Mouse (Mus musculus) T-cell, adult 66 days (primary cell): Measurements from ENCODE around the gene Gm9913. TPM values are rescaled to one million over a fixed set of nuclear protein-coding genes. Genes with fewer than 3 reads are reported as not detected.

Experiments used
- total RNA-seq, 2 experiments: library from RNA; stranded (reverse); gene quantifications; 3 replicates in 1 of 2; 4 replicates in 1 of 2; pipeline ENCODE4 v1.2.4; 2023

Gm9913 gene
- not detected for total RNA-seq

GRCm38 (mm10) chr2:125505006-125505745 lies at the start of gene Gm9913:
TSS of gene Gm9913 (plus strand) at chr2:125505089.

DNA sequence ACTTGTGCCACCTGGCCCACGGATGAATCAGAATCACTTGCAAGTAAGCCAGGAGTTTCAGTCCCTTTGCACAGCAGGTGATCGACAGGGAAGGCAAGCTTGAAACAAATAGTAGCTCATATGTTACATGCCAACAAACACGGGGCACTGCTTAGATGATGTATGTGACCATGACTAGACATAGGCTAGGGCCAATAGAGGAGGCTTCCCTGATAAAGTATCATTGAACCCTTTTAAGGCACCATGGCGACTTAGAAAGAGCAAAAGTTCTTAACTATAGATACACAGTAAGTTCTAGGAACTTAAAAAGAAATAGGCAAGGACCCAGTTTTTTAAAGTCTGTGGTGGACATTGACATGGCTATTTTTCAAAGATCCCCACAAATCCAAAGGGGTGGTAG lies 3.0 kb downstream of the Gm9913 start, which contains the start of gene Fbn1:
Gene Fbn1, minus strand, starts transcription at position 101 of the 400 bp plus-strand sequence.

Other genes starting within 250 kb of the Gm9913 start
- under 1 TPM in 1 of 2 experiments, not detected in 1; 0.06 TPM for gene Fbn1, start 2.9 kb downstream of the Gm9913 start, total RNA-seq
- gene Cep152, start 120.0 kb downstream of the Gm9913 start, total RNA-seq: 10 to 100 TPM; 21.3 to 21.8 TPM
- 10 to 100 TPM; 39.2 to 44.2 TPM for gene Eid1, start 168.0 kb downstream of the Gm9913 start, total RNA-seq
- under 1 TPM; 0.30 to 0.38 TPM for gene Shc4, start 219.1 kb downstream of the Gm9913 start, total RNA-seq